Mouse (Mus musculus) CD8-positive naive resting alpha-beta T cell, adult 57 days (primary cell): ENCODE data around the gene Krt16. TPM values are rescaled to one million over a fixed set of nuclear protein-coding genes. Genes with fewer than 3 reads are reported as not detected.

Experiments
- total RNA-seq: library from RNA; stranded (reverse); gene quantifications from one replicate; pipeline ENCODE4 v1.2.4, GENCODE M21; 2023

The Krt16 gene
- total RNA-seq: not detected

GRCm38 (mm10) chr11:100248852-100249465, at the start of gene Krt16:
Gene Krt16 (minus strand): TSS chr11:100248902.

DNA sequence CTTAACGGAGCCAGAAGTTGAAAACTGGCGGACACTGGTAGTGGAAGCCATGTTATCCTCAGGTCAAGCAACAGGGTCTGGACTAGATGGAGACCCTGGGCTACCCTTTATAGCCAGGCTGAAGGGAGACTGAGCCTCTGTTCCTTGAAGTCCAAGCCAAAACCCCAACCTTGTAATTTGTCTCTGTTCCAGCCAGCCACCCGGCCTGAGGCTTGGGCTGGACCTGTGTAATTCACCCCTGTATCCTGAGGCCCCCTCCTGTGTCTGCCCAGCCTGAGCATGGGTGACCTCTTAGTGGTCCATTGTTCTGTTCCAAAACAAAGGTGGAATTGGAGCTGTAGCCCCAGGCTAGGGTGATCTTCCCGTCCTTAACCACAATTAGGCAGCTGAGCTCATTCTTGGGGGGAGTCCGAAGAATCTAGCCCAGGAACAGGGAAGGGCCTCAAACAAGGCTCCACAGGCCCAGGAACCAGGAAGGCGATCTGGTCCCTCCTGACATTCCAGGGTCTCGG, 21.2 kb upstream of the Krt16 start, which contains the start of gene Krt42:
Gene Krt42 (minus strand): TSS at position 51 of the 512 bp plus-strand sequence.

DNA sequence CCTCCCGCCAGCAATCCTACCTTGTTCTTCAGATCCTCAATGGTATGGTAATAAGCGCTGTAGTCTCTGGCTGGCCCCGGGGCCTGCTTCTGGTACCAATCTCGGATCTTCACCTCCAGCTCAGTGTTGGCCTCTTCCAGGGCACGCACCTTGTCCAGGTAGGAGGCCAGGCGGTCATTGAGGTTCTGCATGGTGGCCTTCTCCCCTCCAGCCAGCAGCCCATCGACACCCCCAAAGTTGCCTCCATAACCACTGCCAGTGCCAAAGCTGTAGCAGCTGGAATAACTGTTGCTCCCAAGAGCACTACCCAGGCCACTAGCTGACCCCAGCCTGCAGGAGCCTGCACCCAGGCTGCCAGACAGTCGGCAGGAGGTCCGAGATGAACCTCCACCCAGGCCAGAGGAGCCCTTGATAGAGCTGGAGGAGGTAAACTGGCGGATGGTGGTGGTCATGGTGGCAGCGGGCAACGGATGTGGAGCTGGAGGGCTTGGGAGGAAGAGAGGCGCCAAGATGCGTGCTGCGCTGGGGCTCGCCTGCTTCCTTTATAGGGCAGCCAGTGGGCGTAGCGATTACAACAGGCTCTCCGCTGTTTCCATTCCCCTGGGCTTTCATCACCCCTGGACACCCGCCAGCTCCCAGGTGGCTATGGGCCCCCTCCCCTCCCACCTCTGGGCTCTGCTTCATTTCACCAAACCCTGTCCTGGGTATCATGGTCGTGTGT, 12.0 kb upstream of the Krt16 start, which contains the start of gene Krt17:
Gene Krt17 (minus strand): TSS at position 516 of the 721 bp plus-strand sequence.

DNA sequence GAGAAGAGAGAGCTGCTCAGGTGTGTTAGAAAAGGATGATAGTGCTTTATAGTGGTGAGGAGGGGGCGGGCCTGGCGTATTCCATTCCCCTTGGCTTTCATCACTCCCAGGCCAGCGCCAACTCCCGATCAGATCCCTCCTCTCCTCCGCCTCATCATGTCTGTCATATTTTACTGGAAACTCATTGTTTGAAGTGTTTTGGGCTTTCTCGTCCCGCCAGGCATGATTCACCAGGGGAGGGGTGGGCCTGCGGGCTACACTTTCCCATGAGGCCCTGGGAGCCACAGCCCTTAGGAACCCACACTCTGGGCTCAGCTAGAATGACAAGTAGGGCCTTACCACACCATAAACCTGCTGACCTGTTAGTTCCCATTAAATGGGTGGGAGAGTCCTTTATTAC, 41.2 kb downstream of the Krt16 start, which contains the start of gene Krt14:
Gene Krt14 (minus strand): TSS at position 51 of the 400 bp plus-strand sequence.

Other genes starting within 250 kb of the Krt16 start
- gene Krt33a, start 232.7 kb downstream of the Krt16 start, total RNA-seq: not detected
- gene Krt33b, start 219.0 kb downstream of the Krt16 start, total RNA-seq: not detected
- not detected for gene Krt34, start 207.3 kb downstream of the Krt16 start, total RNA-seq
- gene Krt31, start 198.4 kb downstream of the Krt16 start, total RNA-seq: not detected
- not detected for gene Krt32, start 160.7 kb downstream of the Krt16 start, total RNA-seq
- gene Krt35, start 152.7 kb downstream of the Krt16 start, total RNA-seq: not detected
- not detected for gene Krt36, start 143.3 kb downstream of the Krt16 start, total RNA-seq
- not detected for gene Krt13, start 127.3 kb downstream of the Krt16 start, total RNA-seq
- not detected for gene Krt15, start 113.0 kb downstream of the Krt16 start, total RNA-seq
- gene Krt19, start 100.2 kb downstream of the Krt16 start, total RNA-seq: not detected
- gene Krt9, start 55.7 kb downstream of the Krt16 start, total RNA-seq: not detected
- gene Krt14, start 41.4 kb downstream of the Krt16 start, total RNA-seq: not detected
- gene Krt17, start 12.1 kb upstream of the Krt16 start, total RNA-seq: not detected
- gene Krt42, start 21.0 kb upstream of the Krt16 start, total RNA-seq: not detected
- 2,357 TPM for gene Eif1, start 71.0 kb upstream of the Krt16 start, total RNA-seq
- not detected for gene Gast, start 85.5 kb upstream of the Krt16 start, total RNA-seq
- gene Hap1, start 107.2 kb upstream of the Krt16 start, total RNA-seq: 0.46 TPM
- 11.4 TPM for gene Jup, start 148.9 kb upstream of the Krt16 start, total RNA-seq
- gene P3h4, start 165.9 kb upstream of the Krt16 start, total RNA-seq: 0.31 TPM
- gene Fkbp10, start 166.8 kb upstream of the Krt16 start, total RNA-seq: not detected
- gene Nt5c3b, start 192.9 kb upstream of the Krt16 start, total RNA-seq: 99.9 TPM
- gene Klhl10, start 193.0 kb upstream of the Krt16 start, total RNA-seq: 2.2 TPM
- gene Klhl11, start 223.8 kb upstream of the Krt16 start, total RNA-seq: 19.3 TPM